Mouse (Mus musculus): Measurements from ENCODE around the gene Bank1. TPM values are rescaled to one million over a fixed set of nuclear protein-coding genes. Genes with fewer than 3 reads are reported as not detected.

Bank1 gene
- polyA plus RNA-seq, 1 experiment from 2014 or later, result 0.33 TPM

DNA sequence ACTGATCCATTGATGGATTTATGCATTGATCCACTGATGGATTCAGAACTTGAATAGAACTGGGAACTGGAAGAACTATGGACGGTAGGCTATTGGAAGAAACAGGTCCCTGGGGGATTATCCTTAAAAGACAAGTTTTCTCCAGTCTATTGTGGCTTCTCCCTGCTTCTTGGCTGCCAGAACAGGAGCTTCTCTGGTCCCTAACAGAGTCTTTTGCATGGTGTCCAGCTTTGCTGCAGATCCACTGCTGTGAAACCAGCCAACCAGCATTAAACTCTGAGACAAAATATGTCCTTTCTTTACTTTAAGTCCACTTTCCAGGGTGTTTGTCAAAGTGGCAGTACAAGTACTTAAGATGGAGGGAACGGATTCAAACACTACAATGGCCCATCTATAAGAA is 178.7 kb downstream of the Bank1 start:
- H3K27me3 ChIP-seq (ENCODE audit: insufficient read depth, poor library complexity, severe bottlenecking), result no peaks in the 10 kb centered on the region
- H3K9me3 ChIP-seq, result no peaks in the 10 kb centered on the region
- H3K4me1 ChIP-seq, result no peaks in the 10 kb centered on the region
- H3K4me3 ChIP-seq, result no peak overlapping the region
- no peak overlapping the region for H3K27ac ChIP-seq
- no peak for DNase-seq (ENCODE audit: low spot score)
- 78% methylated on average over 2 of the region's 2 CpGs for WGBS
- H3K36me3 ChIP-seq, result no peaks in the 10 kb centered on the region

DNA sequence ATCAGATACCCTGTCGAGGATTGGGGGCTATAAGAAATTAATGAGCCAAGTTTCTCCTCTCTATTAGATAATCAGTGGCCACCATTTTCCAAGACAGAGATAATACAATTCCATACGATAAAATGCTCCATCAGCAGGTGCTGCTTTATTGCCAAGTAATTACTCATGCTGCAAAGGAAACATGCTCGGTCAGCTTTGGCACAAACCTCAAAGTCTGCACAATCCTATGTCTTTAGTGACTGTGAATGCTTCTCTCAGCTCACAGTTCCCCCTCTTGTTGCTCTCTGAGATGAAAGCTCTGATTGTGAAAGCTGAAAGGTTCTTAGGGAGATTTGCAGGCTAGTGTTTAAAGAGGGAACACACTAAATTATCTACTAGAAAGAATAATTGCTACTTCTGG is 193.9 kb downstream of the Bank1 start:
- Histone ChIP-seq H3K27me3 (ENCODE audit: insufficient read depth, poor library complexity, severe bottlenecking) (no peaks in the 10 kb centered on the region), H3K27ac (no peak overlapping the region), H3K4me1 (no peaks in the 10 kb centered on the region), H3K4me3 (no peak overlapping the region), H3K9me3 (no peaks in the 10 kb centered on the region), H3K36me3 (no peaks in the 10 kb centered on the region)
- DNase-seq (ENCODE audit: low spot score), result no peak
- WGBS, result 75% methylated on average over 3 of the region's 3 CpGs

DNA sequence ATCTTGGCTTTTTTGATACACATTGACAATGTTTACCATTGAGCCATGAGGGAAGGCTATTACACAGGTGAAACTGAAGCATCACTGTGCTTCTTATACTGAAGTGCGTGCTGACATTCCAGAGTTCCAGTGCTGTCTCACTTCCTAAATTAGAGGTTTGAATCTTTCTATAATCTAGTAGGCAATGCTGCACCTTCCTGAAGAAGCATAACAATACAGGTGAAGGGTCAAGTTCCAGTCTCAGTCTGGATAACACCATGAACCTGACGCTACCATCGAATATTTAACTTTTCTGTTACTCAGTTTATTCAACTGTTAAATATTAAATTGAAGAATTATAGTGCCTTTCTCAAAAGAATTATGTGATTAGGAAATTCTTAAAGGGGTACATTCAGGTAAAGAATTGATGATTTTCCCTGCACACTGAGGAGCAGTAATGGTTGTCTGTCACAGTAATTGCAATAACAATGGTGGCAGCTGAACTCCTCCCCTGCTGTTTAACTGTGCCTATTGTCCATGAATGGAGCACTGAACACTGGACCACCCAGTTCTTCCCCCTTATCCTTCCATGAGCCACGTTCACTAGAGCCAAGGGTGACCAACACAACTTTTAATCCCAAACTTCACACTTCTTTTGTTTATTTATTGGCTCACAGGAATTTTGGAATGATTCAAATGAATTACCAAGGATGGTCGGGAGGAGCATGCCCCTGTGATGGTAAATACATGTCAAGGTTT is 210.2 kb downstream of the Bank1 start:
- WGBS, result 76% methylated on average over 5 of the region's 5 CpGs
- Histone ChIP-seq H3K9me3 (no peaks in the 10 kb centered on the region), H3K4me1 (no peaks in the 10 kb centered on the region), H3K36me3 (no peaks in the 10 kb centered on the region), H3K27ac (no peak overlapping the region), H3K4me3 (no peak overlapping the region), H3K27me3 (ENCODE audit: insufficient read depth, poor library complexity, severe bottlenecking) (no peaks in the 10 kb centered on the region)
- no peak for DNase-seq (ENCODE audit: low spot score)

DNA sequence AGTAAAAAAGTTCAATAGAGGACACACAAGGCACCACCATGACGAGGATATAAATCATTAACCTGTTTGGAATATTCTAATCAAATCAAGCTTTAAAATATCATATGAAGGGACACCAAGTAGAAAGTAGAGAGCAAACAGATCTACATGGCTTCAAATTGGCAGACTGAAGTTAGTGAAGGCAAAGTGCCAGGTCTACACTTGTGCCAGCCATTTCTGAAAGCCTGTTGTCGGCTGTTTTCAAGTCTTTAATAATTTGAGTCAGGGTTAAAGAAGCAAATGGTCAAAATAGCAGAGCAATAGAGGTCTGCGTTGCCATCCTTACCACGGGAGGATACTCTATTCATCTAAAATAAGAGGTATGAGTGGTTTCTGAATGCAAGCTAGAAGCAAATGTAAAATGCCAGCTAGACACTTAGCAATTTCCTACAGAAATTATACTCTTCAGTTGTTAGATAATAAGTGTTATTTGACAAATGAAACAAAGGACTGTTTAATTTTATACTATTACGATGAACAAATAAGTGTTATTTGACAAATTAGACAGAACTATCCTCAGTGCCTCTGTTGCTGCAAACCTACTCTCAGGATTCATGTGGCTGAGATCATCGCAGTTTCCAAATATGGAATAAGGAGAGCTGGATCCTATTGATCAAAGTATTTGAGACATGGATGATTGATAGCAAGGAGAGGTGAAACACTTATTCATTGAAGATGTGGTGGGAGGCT is 216.3 kb downstream of the Bank1 start:
- Histone ChIP-seq H3K36me3 (no peaks in the 10 kb centered on the region), H3K4me3 (no peak overlapping the region), H3K4me1 (no peaks in the 10 kb centered on the region), H3K9me3 (no peaks in the 10 kb centered on the region), H3K27ac (no peak overlapping the region), H3K27me3 (ENCODE audit: insufficient read depth, poor library complexity, severe bottlenecking) (no peaks in the 10 kb centered on the region)
- no peak for DNase-seq (ENCODE audit: low spot score)
- 88% methylated on average over 6 of the region's 6 CpGs for WGBS

DNA sequence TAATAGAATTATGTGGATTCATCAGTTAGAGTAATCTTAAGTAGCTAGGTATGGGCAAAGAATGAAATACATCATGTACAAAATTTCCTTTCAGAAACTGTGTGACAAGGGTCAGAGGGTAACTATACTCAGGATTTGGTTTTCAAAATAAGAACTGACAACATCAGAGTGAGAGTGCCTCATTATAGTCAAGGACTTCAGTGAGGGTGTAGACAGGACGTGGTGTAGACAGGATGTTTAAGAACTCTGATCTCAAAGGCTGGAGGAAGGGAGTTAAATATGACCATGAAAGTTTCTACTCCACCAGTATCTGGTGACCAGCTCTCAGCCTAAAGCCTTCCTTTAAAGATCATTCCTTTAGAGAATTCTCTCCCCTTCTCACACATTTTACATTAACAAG is 219.4 kb downstream of the Bank1 start:
- 33% methylated on average over 1 of the region's 1 CpGs for WGBS
- no peak for DNase-seq (ENCODE audit: low spot score)
- Histone ChIP-seq H3K9me3 (no peaks in the 10 kb centered on the region), H3K36me3 (no peaks in the 10 kb centered on the region), H3K4me3 (no peak overlapping the region), H3K4me1 (no peaks in the 10 kb centered on the region), H3K27ac (no peak overlapping the region), H3K27me3 (ENCODE audit: insufficient read depth, poor library complexity, severe bottlenecking) (no peaks in the 10 kb centered on the region)

DNA sequence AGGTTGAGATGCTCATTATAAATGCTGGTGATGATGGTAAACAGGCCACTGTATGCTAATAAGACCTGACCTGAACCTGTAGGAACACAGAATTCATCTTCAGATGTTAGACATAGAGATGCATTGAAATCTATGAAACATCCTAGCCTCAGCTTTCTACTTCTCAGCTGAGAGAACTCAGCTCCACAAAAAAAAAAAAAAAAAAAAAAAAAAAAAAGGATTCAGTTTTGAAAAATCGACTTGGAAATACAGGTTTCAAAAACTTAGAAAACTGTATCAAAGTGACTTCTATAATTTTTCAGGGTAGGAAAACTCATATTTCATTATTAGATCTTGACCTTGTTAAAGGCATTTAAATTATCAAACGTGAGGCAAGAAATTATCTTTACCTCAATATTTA is 222.5 kb downstream of the Bank1 start:
- DNase-seq (ENCODE audit: low spot score), result no peak
- Histone ChIP-seq H3K27ac (no peak overlapping the region), H3K36me3 (no peaks in the 10 kb centered on the region), H3K4me1 (no peaks in the 10 kb centered on the region), H3K4me3 (no peak overlapping the region), H3K27me3 (ENCODE audit: insufficient read depth, poor library complexity, severe bottlenecking) (no peaks in the 10 kb centered on the region), H3K9me3 (no peaks in the 10 kb centered on the region)
- WGBS, result 78% methylated on average over 2 of the region's 2 CpGs

DNA sequence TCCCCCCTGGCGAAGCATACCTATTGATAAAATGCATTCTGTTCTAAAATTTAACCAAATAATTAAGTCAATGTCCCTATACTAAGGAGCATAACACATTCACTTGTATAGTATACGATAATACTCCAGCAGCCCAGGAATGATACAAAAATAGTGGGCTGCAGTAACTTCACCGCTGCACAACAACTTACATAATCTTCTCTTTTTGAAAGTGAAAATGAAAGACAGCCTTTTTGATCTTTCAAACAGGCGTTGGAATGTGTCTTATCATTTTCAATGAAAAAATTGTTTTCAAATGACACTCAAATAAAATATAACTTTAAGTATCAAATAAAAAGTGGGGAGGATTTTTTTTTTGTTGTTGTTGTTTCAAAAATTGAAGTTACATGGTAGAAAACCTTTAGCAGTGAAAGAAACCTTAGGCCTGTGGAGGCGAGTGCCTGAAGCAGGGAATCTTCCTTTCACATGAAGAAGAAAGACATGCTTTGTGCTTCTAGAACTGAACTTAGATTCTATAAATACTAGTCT is 224.8 kb downstream of the Bank1 start:
- WGBS, result 78% methylated on average over 5 of the region's 5 CpGs
- H3K4me1 ChIP-seq, result no peaks in the 10 kb centered on the region
- H3K36me3 ChIP-seq, result no peaks in the 10 kb centered on the region
- no peak overlapping the region for H3K4me3 ChIP-seq
- H3K9me3 ChIP-seq, result no peaks in the 10 kb centered on the region
- no peak overlapping the region for H3K27ac ChIP-seq
- DNase-seq (ENCODE audit: low spot score), result no peak
- H3K27me3 ChIP-seq (ENCODE audit: insufficient read depth, poor library complexity, severe bottlenecking), result no peaks in the 10 kb centered on the region

DNA sequence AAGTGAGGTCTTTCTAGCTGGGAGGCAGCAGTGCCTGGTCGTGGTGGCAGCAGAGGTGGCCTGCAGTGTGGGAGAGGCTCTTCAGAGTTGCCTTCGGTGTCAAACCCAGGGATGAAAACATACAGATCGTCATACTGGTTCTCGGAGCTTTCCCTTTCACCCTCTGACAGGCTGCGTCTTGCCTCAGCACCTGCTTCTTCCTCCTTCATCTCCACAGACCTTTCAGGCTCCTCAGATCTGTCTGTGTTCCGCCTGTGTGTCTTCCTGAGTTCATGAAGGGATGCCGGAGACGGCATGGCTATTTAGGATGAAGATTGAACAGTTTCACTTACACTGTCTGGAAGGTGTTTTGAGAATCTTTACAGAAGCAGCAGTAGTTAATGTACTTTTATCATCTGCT is 225.6 kb downstream of the Bank1 start:
- 80% methylated on average over 8 of the region's 8 CpGs for WGBS
- no peaks in the 10 kb centered on the region for H3K9me3 ChIP-seq
- H3K4me1 ChIP-seq, result no peaks in the 10 kb centered on the region
- no peak overlapping the region for H3K4me3 ChIP-seq
- H3K36me3 ChIP-seq, result no peaks in the 10 kb centered on the region
- H3K27me3 ChIP-seq (ENCODE audit: insufficient read depth, poor library complexity, severe bottlenecking), result no peaks in the 10 kb centered on the region
- DNase-seq (ENCODE audit: low spot score), result no peak
- no peak overlapping the region for H3K27ac ChIP-seq

DNA sequence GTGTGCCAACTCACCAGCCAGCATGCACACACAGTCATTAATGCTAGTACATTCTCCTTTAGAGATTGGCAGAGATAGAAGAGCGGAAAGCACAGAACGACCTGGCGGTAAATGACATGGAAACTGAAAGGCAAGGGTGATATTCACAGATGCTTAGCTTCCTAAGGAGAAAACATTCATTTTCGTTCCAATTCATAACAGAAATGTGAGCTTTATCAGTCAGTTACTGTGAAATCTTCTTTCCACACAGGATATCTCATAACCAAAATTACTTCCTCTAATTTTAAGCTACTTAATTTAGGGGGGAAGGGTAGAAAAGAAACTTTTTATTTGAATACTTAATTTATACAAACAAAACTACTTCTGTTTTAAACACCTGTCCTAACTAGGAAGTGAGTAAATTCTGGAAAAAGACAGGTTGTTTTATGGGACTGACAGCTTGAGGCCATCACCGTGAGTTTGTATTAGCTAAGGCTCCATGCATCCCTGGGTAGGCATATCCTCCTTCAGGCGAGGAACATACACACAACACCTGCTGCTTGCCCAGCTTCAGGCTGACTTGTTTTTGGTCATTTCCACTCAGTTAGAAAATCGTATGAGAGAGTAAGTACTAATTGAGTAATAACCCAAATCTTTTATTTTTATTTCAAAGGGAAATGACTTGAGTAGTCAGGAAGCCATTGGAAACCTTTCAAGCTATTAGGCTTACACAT is 238.8 kb downstream of the Bank1 start:
- H3K9me3 ChIP-seq, result no peaks in the 10 kb centered on the region
- no peaks in the 10 kb centered on the region for H3K27me3 ChIP-seq (ENCODE audit: insufficient read depth, poor library complexity, severe bottlenecking)
- no peak overlapping the region for H3K4me3 ChIP-seq
- no peak for DNase-seq (ENCODE audit: low spot score)
- WGBS, result 83% methylated on average over 7 of the region's 7 CpGs
- H3K27ac ChIP-seq, result no peak overlapping the region
- H3K4me1 ChIP-seq, result no peaks in the 10 kb centered on the region
- H3K36me3 ChIP-seq, result no peaks in the 10 kb centered on the region

DNA sequence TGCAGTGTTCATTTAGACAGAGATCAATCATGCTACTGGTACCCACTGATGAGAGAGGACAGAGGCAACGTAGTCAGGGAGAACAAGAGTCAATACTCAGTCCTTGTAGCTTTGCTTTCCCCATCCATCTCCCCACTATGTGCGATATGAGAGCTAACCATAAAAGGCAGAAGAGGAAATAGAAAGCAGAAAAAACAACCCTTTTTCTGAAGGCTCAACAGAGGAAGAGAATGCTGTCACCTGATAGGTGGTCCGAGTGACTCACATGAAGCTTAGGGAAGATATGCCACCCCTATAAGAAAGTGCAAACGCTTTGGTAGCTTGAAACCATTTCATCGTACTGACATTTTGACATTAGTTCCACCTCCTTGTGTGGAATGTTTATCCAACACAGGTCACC is 239.4 kb downstream of the Bank1 start:
- Histone ChIP-seq H3K4me1 (no peaks in the 10 kb centered on the region), H3K27me3 (ENCODE audit: insufficient read depth, poor library complexity, severe bottlenecking) (no peaks in the 10 kb centered on the region), H3K9me3 (no peaks in the 10 kb centered on the region), H3K4me3 (no peak overlapping the region), H3K27ac (no peak overlapping the region), H3K36me3 (no peaks in the 10 kb centered on the region)
- DNase-seq (ENCODE audit: low spot score), result no peak
- WGBS, result 69% methylated on average over 5 of the region's 5 CpGs

DNA sequence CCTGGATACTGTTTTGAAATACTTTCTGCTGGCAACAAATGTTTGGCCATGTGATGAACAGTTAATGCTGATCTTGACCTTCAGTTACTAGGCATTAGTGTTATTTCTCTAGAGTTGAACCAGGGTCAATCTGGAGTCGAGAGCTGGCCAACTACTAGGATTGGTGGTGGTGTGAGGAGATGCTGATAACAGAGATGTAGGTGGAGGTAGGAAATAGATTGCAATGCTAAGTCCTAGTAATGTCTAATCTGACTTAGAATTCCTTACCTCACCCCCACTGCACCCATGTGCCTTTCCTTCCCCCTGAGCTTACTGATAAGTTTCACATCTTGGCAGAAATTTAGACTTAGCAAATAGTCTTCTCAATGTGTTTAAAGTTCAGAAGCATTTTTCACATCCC is 240.8 kb downstream of the Bank1 start:
- H3K9me3 ChIP-seq, result no peaks in the 10 kb centered on the region

DNA sequence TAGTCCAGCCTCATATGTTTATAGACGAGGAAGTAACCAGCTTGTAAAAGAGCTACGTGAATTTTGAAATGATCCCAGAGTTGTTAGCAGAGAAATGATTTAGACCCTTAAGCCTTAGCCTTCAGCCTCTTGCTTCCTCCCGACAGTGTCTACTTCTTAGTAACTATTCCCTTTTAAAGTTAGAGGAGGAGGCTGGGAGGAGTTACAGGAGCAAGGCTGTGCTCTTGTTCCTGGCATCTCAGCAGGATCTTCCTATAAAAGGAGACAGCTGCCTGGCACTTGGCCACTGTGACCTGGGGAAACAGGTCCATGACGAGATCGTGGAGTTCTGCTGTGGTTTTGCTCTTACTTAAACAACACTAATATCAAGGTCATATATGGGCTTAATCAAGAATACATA is 241.8 kb downstream of the Bank1 start:
- H3K36me3 ChIP-seq, result no peaks in the 10 kb centered on the region
- no peak for DNase-seq (ENCODE audit: low spot score)
- H3K27me3 ChIP-seq (ENCODE audit: insufficient read depth, poor library complexity, severe bottlenecking), result no peaks in the 10 kb centered on the region
- H3K4me3 ChIP-seq, result no peak overlapping the region
- H3K9me3 ChIP-seq, result no peaks in the 10 kb centered on the region
- no peak overlapping the region for H3K27ac ChIP-seq
- WGBS, result 76% methylated on average over 5 of the region's 5 CpGs
- H3K4me1 ChIP-seq, result no peaks in the 10 kb centered on the region

More for the DNA sequence above, 240.8 kb downstream of the Bank1 start:
- no peak for DNase-seq (ENCODE audit: low spot score)
- Histone ChIP-seq H3K27me3 (ENCODE audit: insufficient read depth, poor library complexity, severe bottlenecking) (no peaks in the 10 kb centered on the region), H3K36me3 (no peaks in the 10 kb centered on the region), H3K4me3 (no peak overlapping the region), H3K27ac (no peak overlapping the region), H3K4me1 (no peaks in the 10 kb centered on the region)
- 46% methylated on average over 1 of the region's 1 CpGs for WGBS

DNA sequence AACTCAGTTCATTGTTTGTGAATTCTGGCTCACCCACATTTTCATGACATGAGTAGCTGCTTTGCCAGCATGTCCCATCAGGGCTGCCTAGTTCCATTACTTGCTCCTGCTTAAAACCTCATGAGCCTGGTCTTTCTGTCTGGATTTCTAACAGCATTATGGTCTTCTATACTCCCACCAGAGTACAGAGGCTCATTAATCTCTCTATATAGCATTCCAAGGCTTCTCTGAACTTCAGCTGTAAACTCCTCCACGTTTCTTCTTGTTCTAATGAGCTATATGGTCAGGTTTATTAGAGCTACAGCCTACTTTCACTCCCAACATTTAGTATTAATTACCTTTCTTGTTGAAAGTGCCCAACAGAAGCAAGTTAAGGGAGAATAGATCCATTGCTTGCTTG is 244.6 kb downstream of the Bank1 start:
- H3K4me1 ChIP-seq, result no peaks in the 10 kb centered on the region
- DNase-seq (ENCODE audit: low spot score), result no peak
- 66% methylated on average over 1 of the region's 1 CpGs for WGBS
- no peak overlapping the region for H3K27ac ChIP-seq
- H3K4me3 ChIP-seq, result no peak overlapping the region
- no peaks in the 10 kb centered on the region for H3K27me3 ChIP-seq (ENCODE audit: insufficient read depth, poor library complexity, severe bottlenecking)
- H3K36me3 ChIP-seq, result no peaks in the 10 kb centered on the region
- H3K9me3 ChIP-seq, result no peaks in the 10 kb centered on the region
